Mouse (Mus musculus): ENCODE measurements at regions not wholly inside any gene's neighbourhood (a gene's known extent, or its start where the extent isn't known, plus 50 kb on each side); places are given as distances from the start of the nearest gene placed in this dataset.

- Histone ChIP-seq H3K27me3 (ENCODE audit: control insufficient read depth, insufficient read depth, insufficient read length) (peaks cover 22% of the 10 kb centered on the region), H3K4me2 (ENCODE audit: low read depth) (no peak overlapping the region), H3K36me3 (ENCODE audit: control insufficient read depth, insufficient read depth) (no peaks in the 10 kb centered on the region), H3K79me2 (ENCODE audit: control insufficient read depth, insufficient read depth) (no peaks in the 10 kb centered on the region), H3ac (ENCODE audit: control insufficient read depth, insufficient read length) (no peak overlapping the region), H3K4me3 (no peak overlapping the region)
- no peak for TF ChIP-seq USF1 (IDR thresholded peaks at IDR 0.05; ENCODE audit: low read depth)
- TF ChIP-seq MAX (IDR thresholded peaks at IDR 0.05; ENCODE audit: low read depth): no peak
- TF ChIP-seq MYOG (IDR thresholded peaks at IDR 0.05; ENCODE audit: control insufficient read depth in 1 of 3, insufficient read depth in 1 of 3, insufficient read length in 2 of 3, low read depth in 2 of 3): no peak
- no peak for TF ChIP-seq TCF3 (IDR thresholded peaks at IDR 0.05; ENCODE audit: insufficient read length, low read depth)
Measured at GRCm38 (mm10) chr2:103864254-103864653, 66.8 kb upstream of the Caprin1 start.

- no peak overlapping the region for H3ac ChIP-seq (ENCODE audit: control insufficient read depth, insufficient read length)
- no peak for TF ChIP-seq SRF (IDR thresholded peaks at IDR 0.05; ENCODE audit: control insufficient read depth, insufficient read length, low read depth)
- TF ChIP-seq POLR2A (IDR thresholded peaks at IDR 0.05; ENCODE audit: insufficient read length, low read depth): no peak
- TF ChIP-seq TCF12 (IDR thresholded peaks at IDR 0.05; ENCODE audit: insufficient read depth, poor library complexity, severe bottlenecking): no peak
- TF ChIP-seq MYOG (IDR thresholded peaks at IDR 0.05; ENCODE audit: control insufficient read depth in 1 of 3, insufficient read depth in 1 of 3, insufficient read length in 2 of 3, low read depth in 2 of 3): no peak
- no peak for TF ChIP-seq E2F4 (IDR thresholded peaks at IDR 0.05; ENCODE audit: insufficient read depth)
- no peak for TF ChIP-seq MAX (IDR thresholded peaks at IDR 0.05; ENCODE audit: low read depth)
- TF ChIP-seq TCF3 (IDR thresholded peaks at IDR 0.05; ENCODE audit: insufficient read length, low read depth): no peak
- H3K27me3 ChIP-seq (ENCODE audit: control insufficient read depth, insufficient read depth, insufficient read length): peaks cover 30% of the 10 kb centered on the region
- no peaks in the 10 kb centered on the region for H3K36me3 ChIP-seq (ENCODE audit: control insufficient read depth, insufficient read depth)
- no peak overlapping the region for H3K4me3 ChIP-seq
- H3K4me2 ChIP-seq (ENCODE audit: low read depth): no peak overlapping the region
- H3K79me2 ChIP-seq (ENCODE audit: control insufficient read depth, insufficient read depth): no peaks in the 10 kb centered on the region
Measured at GRCm38 (mm10) chr2:103865319-103866171, 68.1 kb upstream of the Caprin1 start.

DNA sequence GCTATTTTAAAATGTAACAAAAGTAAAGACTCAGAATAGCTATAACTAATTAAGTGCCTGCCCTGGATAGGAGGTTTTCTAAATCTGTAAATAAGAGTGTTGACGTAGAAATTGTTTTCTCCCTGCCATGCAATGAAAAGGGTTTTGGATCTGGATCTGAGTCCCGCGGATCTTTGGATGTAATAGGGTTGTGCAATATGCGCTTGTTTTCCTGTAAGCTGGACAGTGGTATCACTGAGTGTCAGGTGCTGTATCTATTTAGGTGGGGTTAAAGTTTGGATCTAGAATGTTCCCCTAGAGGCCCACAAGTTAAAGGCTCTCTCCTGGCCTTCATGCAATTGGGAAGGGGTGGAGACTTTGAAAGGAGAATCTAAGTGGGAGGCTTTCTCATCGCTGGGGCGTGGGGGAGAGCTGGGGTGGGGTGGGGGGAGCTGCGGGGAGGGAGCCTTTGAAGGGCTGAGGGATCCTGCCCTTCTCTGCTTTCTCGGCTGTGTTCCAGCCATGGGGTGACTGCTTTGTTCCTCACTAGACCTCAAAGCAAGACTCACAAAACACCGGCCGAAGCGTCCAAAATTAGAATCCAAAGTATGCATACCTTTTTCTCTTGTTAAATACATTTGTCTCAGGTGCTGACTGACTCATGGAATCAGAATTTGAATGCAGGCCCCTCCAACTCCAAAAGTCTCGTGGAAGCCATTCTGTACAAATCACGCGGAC lies 70.0 kb upstream of the Caprin1 start:
- no peak overlapping the region for H3K4me2 ChIP-seq (ENCODE audit: low read depth)
- peaks cover 33% of the 10 kb centered on the region for H3K27me3 ChIP-seq (ENCODE audit: control insufficient read depth, insufficient read depth, insufficient read length)
- H3K4me3 ChIP-seq: no peak overlapping the region
- no peaks in the 10 kb centered on the region for H3K79me2 ChIP-seq (ENCODE audit: control insufficient read depth, insufficient read depth)
- H3ac ChIP-seq (ENCODE audit: control insufficient read depth, insufficient read length): no peak overlapping the region
- no peaks in the 10 kb centered on the region for H3K36me3 ChIP-seq (ENCODE audit: control insufficient read depth, insufficient read depth)
- TF ChIP-seq TCF3 (IDR thresholded peaks at IDR 0.05; ENCODE audit: insufficient read length, low read depth) (no peak), MAX (IDR thresholded peaks at IDR 0.05; ENCODE audit: low read depth) (no peak), POLR2A (IDR thresholded peaks at IDR 0.05; ENCODE audit: insufficient read length, low read depth) (no peak), MYOD1 (IDR thresholded peaks at IDR 0.05; ENCODE audit: control insufficient read depth in 1 of 3, insufficient read length in 2 of 3, low read depth in 2 of 3) (no peak), REST (IDR thresholded peaks at IDR 0.05; ENCODE audit: insufficient read depth, insufficient read length) (no peak), SRF (IDR thresholded peaks at IDR 0.05; ENCODE audit: control insufficient read depth, insufficient read length, low read depth) (no peak), TCF12 (IDR thresholded peaks at IDR 0.05; ENCODE audit: insufficient read depth, poor library complexity, severe bottlenecking) (no peak), MYOG (IDR thresholded peaks at IDR 0.05; ENCODE audit: control insufficient read depth in 1 of 3, insufficient read depth in 1 of 3, insufficient read length in 2 of 3, low read depth in 2 of 3) (no peak), E2F4 (IDR thresholded peaks at IDR 0.05; ENCODE audit: insufficient read depth) (no peak), CEBPB (IDR thresholded peaks at IDR 0.05; ENCODE audit: insufficient read depth, poor library complexity, severe bottlenecking) (no peak), POLR2AphosphoS2 (IDR thresholded peaks at IDR 0.05; ENCODE audit: insufficient read length, low read depth) (no peak), USF1 (IDR thresholded peaks at IDR 0.05; ENCODE audit: low read depth) (no peak)

- TF ChIP-seq MAX (IDR thresholded peaks at IDR 0.05; ENCODE audit: low read depth): no peak
- no peak for TF ChIP-seq SRF (IDR thresholded peaks at IDR 0.05; ENCODE audit: control insufficient read depth, insufficient read length, low read depth)
- TF ChIP-seq TCF3 (IDR thresholded peaks at IDR 0.05; ENCODE audit: insufficient read length, low read depth): no peak
- TF ChIP-seq CEBPB (IDR thresholded peaks at IDR 0.05; ENCODE audit: insufficient read depth, poor library complexity, severe bottlenecking): no peak
- TF ChIP-seq E2F4 (IDR thresholded peaks at IDR 0.05; ENCODE audit: insufficient read depth): no peak
- no peak overlapping the region for H3ac ChIP-seq (ENCODE audit: control insufficient read depth, insufficient read length)
- H3K79me2 ChIP-seq (ENCODE audit: control insufficient read depth, insufficient read depth): no peaks in the 10 kb centered on the region
- no peaks in the 10 kb centered on the region for H3K36me3 ChIP-seq (ENCODE audit: control insufficient read depth, insufficient read depth)
- peaks cover 33% of the 10 kb centered on the region for H3K27me3 ChIP-seq (ENCODE audit: control insufficient read depth, insufficient read depth, insufficient read length)
- H3K4me3 ChIP-seq: no peak overlapping the region
- no peak overlapping the region for H3K4me2 ChIP-seq (ENCODE audit: low read depth)
Measured at GRCm38 (mm10) chr2:103867958-103868330, 70.5 kb upstream of the Caprin1 start.

DNA sequence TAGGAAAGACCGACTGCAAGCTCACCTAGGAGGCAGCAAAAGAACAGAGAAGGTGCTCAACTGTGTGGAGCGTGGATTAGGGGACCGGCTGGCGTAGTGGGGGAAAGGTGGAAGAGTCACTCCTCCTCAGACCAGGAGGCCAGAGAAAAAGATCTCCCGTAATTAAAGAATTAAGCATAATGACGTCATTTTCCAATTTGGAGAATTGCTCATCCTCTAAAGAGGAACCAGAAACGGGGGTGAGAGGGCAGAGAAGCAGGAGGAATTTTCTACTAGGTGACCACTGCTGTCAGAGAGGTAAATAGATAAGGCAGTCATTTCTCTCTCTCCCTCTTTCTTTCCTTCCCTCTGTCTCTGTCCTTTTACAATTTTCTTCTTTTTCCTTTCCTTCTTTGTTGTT lies 71.2 kb upstream of the Caprin1 start:
- no peak for TF ChIP-seq MYOD1 (IDR thresholded peaks at IDR 0.05; ENCODE audit: control insufficient read depth in 1 of 3, insufficient read length in 2 of 3, low read depth in 2 of 3)
- no peak for TF ChIP-seq TCF3 (IDR thresholded peaks at IDR 0.05; ENCODE audit: insufficient read length, low read depth)
- no peak for TF ChIP-seq E2F4 (IDR thresholded peaks at IDR 0.05; ENCODE audit: insufficient read depth)
- no peak for TF ChIP-seq TCF12 (IDR thresholded peaks at IDR 0.05; ENCODE audit: insufficient read depth, poor library complexity, severe bottlenecking)
- TF ChIP-seq POLR2AphosphoS2 (IDR thresholded peaks at IDR 0.05; ENCODE audit: insufficient read length, low read depth): no peak
- no peak for TF ChIP-seq POLR2A (IDR thresholded peaks at IDR 0.05; ENCODE audit: insufficient read length, low read depth)
- no peak for TF ChIP-seq SRF (IDR thresholded peaks at IDR 0.05; ENCODE audit: control insufficient read depth, insufficient read length, low read depth)
- no peak for TF ChIP-seq USF1 (IDR thresholded peaks at IDR 0.05; ENCODE audit: low read depth)
- no peak for TF ChIP-seq REST (IDR thresholded peaks at IDR 0.05; ENCODE audit: insufficient read depth, insufficient read length)
- no peak for TF ChIP-seq MYOG (IDR thresholded peaks at IDR 0.05; ENCODE audit: control insufficient read depth in 1 of 3, insufficient read depth in 1 of 3, insufficient read length in 2 of 3, low read depth in 2 of 3)
- TF ChIP-seq CEBPB (IDR thresholded peaks at IDR 0.05; ENCODE audit: insufficient read depth, poor library complexity, severe bottlenecking): no peak
- TF ChIP-seq MAX (IDR thresholded peaks at IDR 0.05; ENCODE audit: low read depth): no peak
- Histone ChIP-seq H3K36me3 (ENCODE audit: control insufficient read depth, insufficient read depth) (no peaks in the 10 kb centered on the region), H3K79me2 (ENCODE audit: control insufficient read depth, insufficient read depth) (no peaks in the 10 kb centered on the region), H3K4me3 (no peak overlapping the region), H3K4me2 (ENCODE audit: low read depth) (no peak overlapping the region), H3ac (ENCODE audit: control insufficient read depth, insufficient read length) (no peak overlapping the region), H3K27me3 (ENCODE audit: control insufficient read depth, insufficient read depth, insufficient read length) (peaks cover 33% of the 10 kb centered on the region)

Data from myocyte (in vitro differentiated cells).